Mouse (Mus musculus) cortical plate, adult 2 months (tissue): ENCODE measurements around the gene Pikfyve. TPM values are rescaled to one million over a fixed set of nuclear protein-coding genes. Genes with fewer than 3 reads are reported as not detected.
"Not testable (repeated sequence)": the region's sequence is repeated elsewhere in the genome, so short reads cannot be mapped to it uniquely, and the experiment has no call there.

ENCODE experiments used
- H3K27ac ChIP-seq: fragments of 200-500 bp; 2 replicates; pipeline ENCODE4 v1.5.1; 2012; ENCODE audit warnings: low read length, control low read depth, inconsistent platforms; ENCODE audit not compliant: insufficient read depth
- H3K4me1 ChIP-seq: fragments of 200-500 bp; 2 replicates; pipeline ENCODE4 v1.6.1; 2011; ENCODE audit warnings: low read length; ENCODE audit not compliant: control insufficient read depth, insufficient read depth
- H3K4me3 ChIP-seq: fragments of 200-500 bp; 2 replicates; pipeline ENCODE4 v1.5.1; 2011; ENCODE audit warnings: mild to moderate bottlenecking, low read length, control low read depth; ENCODE audit not compliant: insufficient read depth
- CTCF ChIP-seq: fragments of 200-500 bp; IDR thresholded peaks from 2 replicates; pipeline ENCODE4 v1.5.1; 2011; ENCODE audit warnings: mild to moderate bottlenecking, control low read depth, low read length; ENCODE audit not compliant: insufficient read depth; ENCODE audit errors: extremely low read depth
- POLR2A ChIP-seq: fragments of 200-500 bp; IDR thresholded peaks from 2 replicates; pipeline ENCODE4 v1.6.1; 2011; ENCODE audit warnings: mild to moderate bottlenecking, low read length, control low read depth; ENCODE audit not compliant: insufficient read depth; ENCODE audit errors: extremely low read depth
- polyA plus RNA-seq: library from polyadenylated mRNA; depleted of rRNA; stranded (reverse); fragments of >200 nt; gene quantifications from 2 replicates; pipeline ENCODE4 v1.2.3, GENCODE M21; 2012

Gene Pikfyve
- polyA plus RNA-seq, 1 experiment: 13.2 TPM

- H3K4me3 ChIP-seq: no peak overlapping the region
- no peaks in the 10 kb centered on the region for H3K4me1 ChIP-seq
- no peak for TF ChIP-seq POLR2A
- no peak for TF ChIP-seq CTCF
- H3K27ac ChIP-seq: no peak overlapping the region
These were observed 31.1 kb downstream of the Pikfyve start for GRCm38 (mm10) chr1:65217567-65217966.

GRCm38 (mm10) chr1:65217972-65218371, 31.5 kb downstream of the Pikfyve start:
- H3K27ac ChIP-seq: no peak overlapping the region
- TF ChIP-seq CTCF (no peak), POLR2A (no peak)
- no peak overlapping the region for H3K4me3 ChIP-seq
- no peaks in the 10 kb centered on the region for H3K4me1 ChIP-seq

- TF ChIP-seq POLR2A (no peak), CTCF (no peak)
- no peak overlapping the region for H3K27ac ChIP-seq
- no peak overlapping the region for H3K4me3 ChIP-seq
- no peaks in the 10 kb centered on the region for H3K4me1 ChIP-seq
These were observed 37.2 kb downstream of the Pikfyve start for GRCm38 (mm10) chr1:65223654-65224053.

GRCm38 (mm10) chr1:65227681-65228080, 41.2 kb downstream of the Pikfyve start:
- TF ChIP-seq CTCF: no peak

GRCm38 (mm10) chr1:65229768-65230167, 43.3 kb downstream of the Pikfyve start:
- not testable (repeated sequence) for H3K27ac ChIP-seq, H3K4me1 ChIP-seq

More at GRCm38 (mm10) chr1:65227681-65228080, 41.2 kb downstream of the Pikfyve start:
- Histone ChIP-seq H3K27ac (no peak overlapping the region), H3K4me1 (no peaks in the 10 kb centered on the region), H3K4me3 (no peak overlapping the region)

GRCm38 (mm10) chr1:65230566-65230965, 44.1 kb downstream of the Pikfyve start:
- TF ChIP-seq POLR2A: no peak
- TF ChIP-seq CTCF: no peak

More at GRCm38 (mm10) chr1:65229768-65230167, 43.3 kb downstream of the Pikfyve start:
- not testable (repeated sequence) for H3K4me3 ChIP-seq

GRCm38 (mm10) chr1:65237712-65238111, 51.2 kb downstream of the Pikfyve start:
- no peaks in the 10 kb centered on the region for H3K4me1 ChIP-seq
- no peak overlapping the region for H3K4me3 ChIP-seq
- H3K27ac ChIP-seq: no peak overlapping the region
- TF ChIP-seq CTCF (no peak), POLR2A (no peak)

More at GRCm38 (mm10) chr1:65230566-65230965, 44.1 kb downstream of the Pikfyve start:
- Histone ChIP-seq H3K4me3 (no peak overlapping the region), H3K4me1 (no peaks in the 10 kb centered on the region), H3K27ac (no peak overlapping the region)

GRCm38 (mm10) chr1:65245637-65246036, 59.2 kb downstream of the Pikfyve start:
- no peaks in the 10 kb centered on the region for H3K4me1 ChIP-seq
- no peak overlapping the region for H3K27ac ChIP-seq
- TF ChIP-seq CTCF: no peak
- H3K4me3 ChIP-seq: no peak overlapping the region

- Histone ChIP-seq H3K4me3 (no peak overlapping the region), H3K27ac (no peak overlapping the region), H3K4me1 (no peaks in the 10 kb centered on the region)
- no peak for TF ChIP-seq CTCF
- TF ChIP-seq POLR2A: no peak
These were observed 94.0 kb downstream of the Pikfyve start for GRCm38 (mm10) chr1:65280461-65280860.

GRCm38 (mm10) chr1:65281756-65282155, 95.3 kb downstream of the Pikfyve start, which contains the start of gene Pth2r:
TSS of gene Pth2r (plus strand) at chr1:65282056.
- Histone ChIP-seq H3K4me3 (no peak within 1 kb of the TSS), H3K4me1 (no peaks in the 10 kb centered on the region), H3K27ac (no peak within 1 kb of the TSS)
- no peak for TF ChIP-seq POLR2A
- no peak for TF ChIP-seq CTCF

GRCm38 (mm10) chr1:65282766-65283165, 96.3 kb downstream of the Pikfyve start:
- H3K4me1 ChIP-seq: no peaks in the 10 kb centered on the region
- H3K4me3 ChIP-seq: no peak overlapping the region
- TF ChIP-seq POLR2A (no peak), CTCF (peak; percentile 69)
- no peak overlapping the region for H3K27ac ChIP-seq
